Mouse (Mus musculus): ENCODE measurements around the gene Lexm. TPM values are rescaled to one million over a fixed set of nuclear protein-coding genes. Genes with fewer than 3 reads are reported as not detected.

Gene Lexm
- polyA plus RNA-seq, 1 experiment from 2014 or later = 0.33 TPM

DNA sequence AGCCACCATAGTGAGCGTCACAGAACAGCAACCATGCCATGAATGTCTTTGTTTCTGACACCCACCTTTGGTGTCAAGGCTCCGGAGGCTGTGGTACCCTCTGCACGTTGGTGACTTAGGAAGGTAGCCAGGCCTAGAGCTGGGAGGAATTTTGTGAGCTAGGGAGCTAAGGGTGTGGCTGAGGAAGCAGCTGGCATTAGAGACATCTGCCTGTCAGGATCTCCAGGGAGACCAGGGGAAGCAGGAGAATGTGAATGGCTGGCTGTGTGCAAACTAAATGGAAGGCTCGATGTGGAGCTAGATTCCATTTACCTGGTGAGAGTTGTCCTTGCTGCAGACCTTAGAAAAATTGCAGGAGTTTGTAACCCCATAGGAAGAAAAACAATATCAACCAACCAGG, 32.4 kb downstream of the Lexm start:
- Histone ChIP-seq H3K27ac (replicated peaks; ENCODE audit: low read depth, low read length) (no peak overlapping the region), H3K4me3 (ENCODE audit: low read depth, low read length) (no peak overlapping the region), H3K9me3 (ENCODE audit: control insufficient read depth, low read length) (no peaks in the 10 kb centered on the region), H3K27me3 (ENCODE audit: control insufficient read depth, insufficient read depth, low read length) (no peaks in the 10 kb centered on the region), H3K36me3 (ENCODE audit: control insufficient read depth, insufficient read depth, low read length) (peaks cover 34% of the 10 kb centered on the region), H3K4me1 (ENCODE audit: control insufficient read depth, insufficient read depth, low read length) (no peaks in the 10 kb centered on the region), H3K9ac (ENCODE audit: low read length) (no peak overlapping the region), H3K4me2 (ENCODE audit: low read depth, severe bottlenecking) (no peak overlapping the region)
- no peak for DNase-seq (ENCODE audit: low spot score)
- ATAC-seq (ENCODE audit: insufficient number of reproducible peaks, low FRiP score, low TSS enrichment, low read depth) = no peak
- WGBS = 86% methylated on average over 4 of the region's 4 CpGs

DNA sequence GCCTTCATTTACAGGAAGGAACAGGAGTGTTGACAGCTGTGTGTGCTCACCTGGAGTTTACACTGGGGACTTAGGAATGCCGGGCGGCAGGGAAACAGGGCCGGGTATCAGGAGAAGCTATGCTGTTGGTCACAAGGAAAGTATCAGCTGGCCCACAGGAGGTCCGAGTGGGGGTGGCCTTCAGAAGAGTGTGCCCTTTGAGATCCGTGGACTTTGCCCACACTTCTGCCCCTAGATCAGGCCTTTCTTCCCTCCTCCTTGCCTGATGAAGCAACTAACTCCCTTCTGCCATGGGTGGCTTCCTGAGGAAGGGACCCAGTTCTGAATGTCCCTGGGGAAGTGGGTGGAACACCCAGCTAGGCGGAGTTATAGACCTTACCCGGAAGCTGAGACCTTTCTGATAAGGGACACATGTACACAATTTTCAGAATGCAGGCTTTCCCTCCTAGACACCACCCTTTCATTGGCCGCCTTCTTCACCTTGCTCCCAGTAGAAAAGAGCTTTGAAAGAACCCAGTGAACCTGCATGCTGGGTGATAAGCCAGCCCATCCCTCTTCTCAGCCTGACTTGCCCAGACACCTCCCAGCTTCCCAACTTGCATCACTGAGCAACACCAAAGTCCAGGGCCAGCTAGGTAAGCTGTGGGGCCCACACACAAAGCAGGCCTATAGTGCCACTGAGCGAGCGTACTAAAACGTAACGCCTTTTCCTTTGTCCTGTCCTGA, 34.5 kb downstream of the Lexm start:
- no peak overlapping the region for H3K27ac ChIP-seq (replicated peaks; ENCODE audit: low read depth, low read length)
- no peak for DNase-seq (ENCODE audit: low spot score)

GRCm38 (mm10) chr4:106581865-106582204, 35.2 kb downstream of the Lexm start:
- ATAC-seq (ENCODE audit: insufficient number of reproducible peaks, low FRiP score, low TSS enrichment, low read depth) = no peak
- WGBS = 93% methylated on average over 15 of the region's 15 CpGs
- Histone ChIP-seq H3K36me3 (ENCODE audit: control insufficient read depth, insufficient read depth, low read length) (peaks cover 41% of the 10 kb centered on the region), H3K9me3 (ENCODE audit: control insufficient read depth, low read length) (no peaks in the 10 kb centered on the region), H3K27me3 (ENCODE audit: control insufficient read depth, insufficient read depth, low read length) (no peaks in the 10 kb centered on the region), H3K4me3 (ENCODE audit: low read depth, low read length) (no peak overlapping the region), H3K4me1 (ENCODE audit: control insufficient read depth, insufficient read depth, low read length) (no peaks in the 10 kb centered on the region), H3K4me2 (ENCODE audit: low read depth, severe bottlenecking) (no peak overlapping the region), H3K9ac (ENCODE audit: low read length) (no peak overlapping the region), H3K27ac (replicated peaks; ENCODE audit: low read depth, low read length) (no peak overlapping the region)
- no peak for DNase-seq (ENCODE audit: low spot score)

More for the DNA sequence above, 34.5 kb downstream of the Lexm start:
- no peak overlapping the region for H3K4me2 ChIP-seq (ENCODE audit: low read depth, severe bottlenecking)
- H3K9me3 ChIP-seq (ENCODE audit: control insufficient read depth, low read length) = no peaks in the 10 kb centered on the region
- H3K27me3 ChIP-seq (ENCODE audit: control insufficient read depth, insufficient read depth, low read length) = no peaks in the 10 kb centered on the region
- peaks cover 44% of the 10 kb centered on the region for H3K36me3 ChIP-seq (ENCODE audit: control insufficient read depth, insufficient read depth, low read length)
- 88% methylated on average over 12 of the region's 12 CpGs for WGBS
- no peaks in the 10 kb centered on the region for H3K4me1 ChIP-seq (ENCODE audit: control insufficient read depth, insufficient read depth, low read length)
- no peak overlapping the region for H3K9ac ChIP-seq (ENCODE audit: low read length)
- no peak for ATAC-seq (ENCODE audit: insufficient number of reproducible peaks, low FRiP score, low TSS enrichment, low read depth)
- no peak overlapping the region for H3K4me3 ChIP-seq (ENCODE audit: low read depth, low read length)

GRCm38 (mm10) chr4:106581176-106581864, 35.7 kb downstream of the Lexm start:
- ATAC-seq (ENCODE audit: insufficient number of reproducible peaks, low FRiP score, low TSS enrichment, low read depth) (no peak), DNase-seq (ENCODE audit: low spot score) (no peak)
- H3K4me3 ChIP-seq (ENCODE audit: low read depth, low read length) = no peak overlapping the region
- no peaks in the 10 kb centered on the region for H3K27me3 ChIP-seq (ENCODE audit: control insufficient read depth, insufficient read depth, low read length)
- H3K9ac ChIP-seq (ENCODE audit: low read length) = no peak overlapping the region
- H3K9me3 ChIP-seq (ENCODE audit: control insufficient read depth, low read length) = no peaks in the 10 kb centered on the region
- no peaks in the 10 kb centered on the region for H3K4me1 ChIP-seq (ENCODE audit: control insufficient read depth, insufficient read depth, low read length)
- no peak overlapping the region for H3K27ac ChIP-seq (replicated peaks; ENCODE audit: low read depth, low read length)
- H3K36me3 ChIP-seq (ENCODE audit: control insufficient read depth, insufficient read depth, low read length) = peaks cover 41% of the 10 kb centered on the region
- H3K4me2 ChIP-seq (ENCODE audit: low read depth, severe bottlenecking) = no peak overlapping the region
- WGBS = 92% methylated on average over 14 of the region's 14 CpGs

DNA sequence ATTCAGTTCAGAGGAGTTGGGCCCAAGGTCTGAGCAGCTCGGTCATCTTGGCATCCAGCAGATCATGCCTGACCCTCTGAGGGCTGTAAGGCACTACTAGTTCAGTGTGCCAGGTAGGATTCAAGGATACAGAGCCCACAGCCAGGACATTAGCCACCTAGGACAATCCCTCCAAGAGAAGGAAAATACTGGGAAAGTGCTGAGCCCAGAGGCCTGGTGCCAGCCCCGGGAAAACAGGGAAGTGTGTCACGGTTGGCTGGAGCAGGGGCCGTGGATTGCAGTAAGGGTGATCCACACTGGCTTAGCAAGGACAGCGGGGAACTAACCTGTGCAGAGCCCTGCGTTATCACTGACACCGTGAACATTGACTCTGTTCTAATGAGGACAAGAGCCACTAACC, 39.5 kb downstream of the Lexm start:
- 98% methylated on average over 7 of the region's 7 CpGs for WGBS
- Histone ChIP-seq H3K27ac (replicated peaks; ENCODE audit: low read depth, low read length) (no peak overlapping the region), H3K27me3 (ENCODE audit: control insufficient read depth, insufficient read depth, low read length) (no peaks in the 10 kb centered on the region), H3K4me3 (ENCODE audit: low read depth, low read length) (no peak overlapping the region), H3K4me2 (ENCODE audit: low read depth, severe bottlenecking) (no peak overlapping the region), H3K36me3 (ENCODE audit: control insufficient read depth, insufficient read depth, low read length) (peaks cover 41% of the 10 kb centered on the region), H3K9ac (ENCODE audit: low read length) (no peak overlapping the region), H3K4me1 (ENCODE audit: control insufficient read depth, insufficient read depth, low read length) (no peaks in the 10 kb centered on the region), H3K9me3 (ENCODE audit: control insufficient read depth, low read length) (no peaks in the 10 kb centered on the region)
- ATAC-seq (ENCODE audit: insufficient number of reproducible peaks, low FRiP score, low TSS enrichment, low read depth) (no peak), DNase-seq (ENCODE audit: low spot score) (no peak)

DNA sequence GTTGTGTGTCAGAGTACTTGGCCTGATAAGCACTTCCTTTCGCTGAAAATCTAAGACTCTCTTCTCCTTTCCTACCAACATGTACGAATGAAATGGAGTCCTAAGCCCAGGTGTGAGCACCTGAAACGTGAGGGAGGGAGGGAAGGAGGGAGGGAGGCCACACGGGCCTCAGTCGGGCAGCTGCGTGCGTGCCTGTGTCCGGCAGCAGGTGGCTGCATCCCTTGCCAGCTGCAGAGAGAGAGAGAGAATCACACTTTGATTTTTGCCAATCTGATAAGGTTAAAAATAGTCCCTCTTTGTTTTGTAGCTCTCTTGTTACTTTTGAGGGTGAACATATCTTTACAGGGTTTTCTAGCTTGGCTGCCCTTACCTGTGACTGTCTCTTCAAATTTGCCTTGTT, 42.0 kb downstream of the Lexm start:
- H3K27ac ChIP-seq (replicated peaks; ENCODE audit: low read depth, low read length) = no peak overlapping the region
- no peaks in the 10 kb centered on the region for H3K9me3 ChIP-seq (ENCODE audit: control insufficient read depth, low read length)
- WGBS = 91% methylated on average over 8 of the region's 8 CpGs
- H3K4me1 ChIP-seq (ENCODE audit: control insufficient read depth, insufficient read depth, low read length) = no peaks in the 10 kb centered on the region
- H3K4me2 ChIP-seq (ENCODE audit: low read depth, severe bottlenecking) = no peak overlapping the region
- ATAC-seq (ENCODE audit: insufficient number of reproducible peaks, low FRiP score, low TSS enrichment, low read depth) (no peak), DNase-seq (ENCODE audit: low spot score) (no peak)
- H3K36me3 ChIP-seq (ENCODE audit: control insufficient read depth, insufficient read depth, low read length) = peaks cover 42% of the 10 kb centered on the region
- no peak overlapping the region for H3K4me3 ChIP-seq (ENCODE audit: low read depth, low read length)
- H3K9ac ChIP-seq (ENCODE audit: low read length) = no peak overlapping the region
- H3K27me3 ChIP-seq (ENCODE audit: control insufficient read depth, insufficient read depth, low read length) = no peaks in the 10 kb centered on the region

GRCm38 (mm10) chr4:106571081-106571724, 45.8 kb downstream of the Lexm start:
- DNase-seq (ENCODE audit: low spot score) (no peak), ATAC-seq (ENCODE audit: insufficient number of reproducible peaks, low FRiP score, low TSS enrichment, low read depth) (no peak)
- 89% methylated on average over 11 of the region's 11 CpGs for WGBS
- H3K36me3 ChIP-seq (ENCODE audit: control insufficient read depth, insufficient read depth, low read length) = peaks cover 28% of the 10 kb centered on the region; the same call in 1 of the 2 replicates
- H3K27ac ChIP-seq (replicated peaks; ENCODE audit: low read depth, low read length) = no peak overlapping the region
- H3K27me3 ChIP-seq (ENCODE audit: control insufficient read depth, insufficient read depth, low read length) = no peaks in the 10 kb centered on the region
- no peak overlapping the region for H3K9ac ChIP-seq (ENCODE audit: low read length)
- no peaks in the 10 kb centered on the region for H3K4me1 ChIP-seq (ENCODE audit: control insufficient read depth, insufficient read depth, low read length)
- H3K4me3 ChIP-seq (ENCODE audit: low read depth, low read length) = no peak overlapping the region
- H3K9me3 ChIP-seq (ENCODE audit: control insufficient read depth, low read length) = no peaks in the 10 kb centered on the region
- no peak overlapping the region for H3K4me2 ChIP-seq (ENCODE audit: low read depth, severe bottlenecking)

DNA sequence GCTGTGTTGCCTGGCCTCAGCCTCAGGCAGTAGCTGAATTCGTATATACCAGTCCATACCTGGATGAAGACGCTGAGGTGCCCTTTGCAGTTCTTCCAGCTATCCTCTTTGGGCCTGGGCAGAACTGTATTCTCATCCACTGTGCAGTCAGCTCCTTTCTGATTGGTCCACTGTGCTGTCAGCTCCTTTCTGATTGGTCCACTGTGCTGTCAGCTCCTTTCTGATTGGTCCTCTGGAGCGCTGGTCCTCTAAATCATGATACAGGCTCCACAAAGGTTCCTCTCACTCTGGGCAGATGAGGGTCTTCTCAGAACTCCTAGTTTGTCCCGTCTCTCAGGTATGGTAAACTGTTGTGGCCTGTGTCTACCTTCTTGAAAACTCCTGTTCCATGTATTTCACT, 47.4 kb downstream of the Lexm start:
- no peaks in the 10 kb centered on the region for H3K27me3 ChIP-seq (ENCODE audit: control insufficient read depth, insufficient read depth, low read length)
- no peak overlapping the region for H3K9ac ChIP-seq (ENCODE audit: low read length)
- H3K36me3 ChIP-seq (ENCODE audit: control insufficient read depth, insufficient read depth, low read length) = peaks cover 33% of the 10 kb centered on the region; the same call in 1 of the 2 replicates
- no peak overlapping the region for H3K4me3 ChIP-seq (ENCODE audit: low read depth, low read length)
- WGBS = 92% methylated on average over 4 of the region's 4 CpGs
- no peak overlapping the region for H3K27ac ChIP-seq (replicated peaks; ENCODE audit: low read depth, low read length)
- no peaks in the 10 kb centered on the region for H3K9me3 ChIP-seq (ENCODE audit: control insufficient read depth, low read length)
- ATAC-seq (ENCODE audit: insufficient number of reproducible peaks, low FRiP score, low TSS enrichment, low read depth) = no peak
- no peak for DNase-seq (ENCODE audit: low spot score)
- no peak overlapping the region for H3K4me2 ChIP-seq (ENCODE audit: low read depth, severe bottlenecking)
- no peaks in the 10 kb centered on the region for H3K4me1 ChIP-seq (ENCODE audit: control insufficient read depth, insufficient read depth, low read length)
